11 mouse cellular contexts compared by ENCODE assay signal in the genomic region with DNA sequence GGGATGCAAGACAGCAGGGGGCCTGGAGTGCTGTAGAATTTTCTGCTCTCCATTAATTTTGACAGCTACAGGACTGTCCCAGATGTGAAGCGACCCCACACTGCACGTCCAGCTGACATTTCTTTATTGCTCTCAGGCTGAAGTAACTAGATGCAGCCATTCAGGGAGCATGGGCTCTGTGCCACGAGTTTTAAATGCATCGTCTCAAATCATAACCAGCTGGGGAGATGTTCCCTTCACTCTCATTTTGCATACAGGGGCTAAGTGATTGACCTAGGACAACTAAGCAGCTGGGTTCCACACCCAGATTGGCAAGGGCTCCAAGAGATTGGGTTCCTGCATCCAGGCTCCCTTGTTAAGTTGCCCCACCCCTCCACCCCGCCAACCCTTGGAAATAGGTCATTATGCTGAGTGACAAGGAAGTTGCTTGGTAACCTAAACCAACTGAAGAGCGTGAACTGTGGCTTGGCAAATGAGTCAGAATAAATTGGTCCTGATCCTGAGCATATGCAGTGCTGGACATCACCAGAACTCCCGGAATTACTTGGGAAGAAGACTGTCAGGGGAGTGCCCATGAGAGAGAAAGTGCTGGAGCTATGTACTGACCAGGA.
DNase-seq lines count a peak whose midpoint lies in the region; ATAC-seq and TF ChIP-seq lines count a peak whose summit lies in the region.
"Had no signal": no experiment of that assay in that cellular context is flagged by ENCODE, and none has a peak within 500 bp of the region (broad histone marks: within the 10 kb centered on the region; RNA-seq: fewer than 3 reads in every experiment).

No protein-coding gene starts in this region.

- WGBS in embryonic facial prominence, embryonic 15.5 days = 17% methylated on average over 7 of the region's 7 CpGs

- no peak overlapping the region for H3ac ChIP-seq in myocyte (ENCODE audit: control insufficient read depth, insufficient read length)

- H3K9me3 ChIP-seq in embryonic facial prominence, embryonic 15.5 days (replicated peaks) = no peaks in the 10 kb centered on the region
- H3K9me3 ChIP-seq: heart, embryonic 15.5 days had no signal

- no peak overlapping the region for H3K9ac ChIP-seq in embryonic facial prominence, embryonic 15.5 days
- H3K9ac ChIP-seq: heart, embryonic 15.5 days had no signal

- ATAC-seq in embryonic facial prominence, embryonic 15.5 days (ENCODE audit: insufficient number of reproducible peaks, low FRiP score, low TSS enrichment, low read depth) = peak; percentile 79
- ATAC-seq: Patski had no signal

- H3K36me3 ChIP-seq in embryonic facial prominence, embryonic 15.5 days = no peaks in the 10 kb centered on the region
- no peaks in the 10 kb centered on the region for H3K36me3 ChIP-seq in myocyte (ENCODE audit: control insufficient read depth, insufficient read depth)
- H3K36me3 ChIP-seq: heart, embryonic 15.5 days had no signal

- peak; percentile 56 for DNase-seq in embryo, embryonic 10 days (ENCODE audit: low spot score)
- no peak for DNase-seq in embryo, embryonic 11 days
- peak; percentile 57 to 72 for DNase-seq in kidney, postnatal 4 days
- no peak for DNase-seq in kidney, adult 9 months
- no peak for DNase-seq in adrenal gland, postnatal 10 days
- DNase-seq in frontal cortex, postnatal 36 days (ENCODE audit: low spot score in 2 of 2) = no peak

- H3K27me3 ChIP-seq in embryonic facial prominence, embryonic 15.5 days = no peaks in the 10 kb centered on the region
- H3K27me3 ChIP-seq in myocyte (ENCODE audit: control insufficient read depth, insufficient read depth, insufficient read length) = no peaks in the 10 kb centered on the region
- H3K27me3 ChIP-seq: heart, embryonic 15.5 days; Patski had no signal

- no peak overlapping the region; the same call in 1 of the 2 replicates for H3K27ac ChIP-seq in embryonic facial prominence, embryonic 15.5 days (replicated peaks)
- H3K27ac ChIP-seq: heart, embryonic 15.5 days had no signal

- H3K4me3 ChIP-seq in embryonic facial prominence, embryonic 15.5 days (replicated peaks) = no peak overlapping the region
- H3K4me3 ChIP-seq in myocyte = no peak overlapping the region
- H3K4me3 ChIP-seq: erythroblast, embryonic 14.5 days; heart, embryonic 15.5 days had no signal

- no peaks in the 10 kb centered on the region for H3K79me2 ChIP-seq in myocyte (ENCODE audit: control insufficient read depth, insufficient read depth)

- H3K4me2 ChIP-seq in embryonic facial prominence, embryonic 15.5 days (replicated peaks) = no peak overlapping the region
- H3K4me2 ChIP-seq in myocyte (ENCODE audit: low read depth) = peak overlapping the region; percentile 31
- H3K4me2 ChIP-seq: heart, embryonic 15.5 days had no signal

- peaks cover 25% of the 10 kb centered on the region for H3K4me1 ChIP-seq in embryonic facial prominence, embryonic 15.5 days

- TF ChIP-seq POLR2A in myocyte (IDR thresholded peaks at IDR 0.05; ENCODE audit: insufficient read length, low read depth) = no peak

TF ChIP-seq in myocyte, 11 proteins besides CTCF, POLR2A, EP300 and RAD21:
- TF ChIP-seq MYOG (IDR thresholded peaks at IDR 0.05; ENCODE audit: control insufficient read depth in 1 of 3, insufficient read depth in 1 of 3, insufficient read length in 2 of 3, low read depth in 2 of 3) (no peak), MAX (IDR thresholded peaks at IDR 0.05; ENCODE audit: low read depth) (no peak), MYOD1 (IDR thresholded peaks at IDR 0.05; ENCODE audit: control insufficient read depth in 1 of 3, insufficient read length in 2 of 3, low read depth in 2 of 3) (peak in 1 of 3 experiments; percentile 5)

Comparison
In these comparisons a context has a peak if more than half of its experiments do, and no peak if none do; other contexts are left out.
1. DNase-seq: peak in embryo, embryonic 10 days (single experiment) and kidney, postnatal 4 days (2 of 2); none in embryo, embryonic 11 days (single experiment), kidney, adult 9 months (single experiment), adrenal gland, postnatal 10 days (single experiment) and frontal cortex, postnatal 36 days (0 of 2).